Comparison of ENCODE assay signal across 33 mouse cellular contexts in the genomic region with DNA sequence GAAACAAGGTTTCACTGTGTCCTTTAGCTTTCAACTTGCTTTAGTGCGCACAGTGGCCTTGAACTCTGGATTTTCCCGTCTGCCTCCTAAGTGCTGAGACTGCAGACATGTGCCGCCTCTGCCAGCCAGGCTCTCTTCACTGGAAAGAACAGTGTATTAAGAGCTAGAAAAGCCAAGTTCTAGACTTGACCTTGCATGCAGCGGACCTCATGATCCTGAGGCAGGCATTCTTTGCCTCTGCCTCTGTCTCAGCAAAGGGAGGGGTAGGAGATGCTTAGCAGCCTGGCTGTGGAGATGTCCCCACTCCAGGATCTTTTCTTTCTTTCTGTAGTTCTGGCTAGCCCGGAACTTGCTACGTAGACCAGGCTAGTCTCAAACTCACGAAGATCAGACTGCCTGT. TPM values are rescaled to one million over a fixed set of nuclear protein-coding genes. Genes with fewer than 3 reads are reported as not detected.
A peak's percentile ranks its signal among the peaks of the same experiment; 100 is the strongest.
DNase-seq lines count a peak whose midpoint lies in the region; ATAC-seq and TF ChIP-seq lines count a peak whose summit lies in the region.
"Had no signal": no experiment of that assay in that cellular context is flagged by ENCODE, and none has a peak within 500 bp of the region (broad histone marks: within the 10 kb centered on the region; RNA-seq: fewer than 3 reads in every experiment).

No protein-coding gene starts in this region.

- ATAC-seq in heart, embryonic 13.5 days (ENCODE audit: extremely low read depth, insufficient number of reproducible peaks, low FRiP score, low TSS enrichment): no peak
- ATAC-seq: activated CD4-positive, CD25-positive, alpha-beta regulatory T cell, adult 4 months; CD4-positive, CD25-positive, alpha-beta regulatory T cell, adult 4 months; forebrain, embryonic 13.5 days; forebrain, embryonic 16.5 days; hindbrain, postnatal 0 days; inflammation-experienced regulatory T-cells, adult 6 months; intestine, embryonic 16.5 days had no signal

- H3K27me3 ChIP-seq in heart, embryonic 13.5 days (replicated peaks): no peaks in the 10 kb centered on the region
- no peaks in the 10 kb centered on the region for H3K27me3 ChIP-seq in testis, adult 2 months (ENCODE audit: control insufficient read depth, insufficient read depth, low read length)
- H3K27me3 ChIP-seq in cerebellum, adult 2 months (ENCODE audit: control insufficient read depth, insufficient read depth, low read length): no peaks in the 10 kb centered on the region
- H3K27me3 ChIP-seq: heart, embryonic 12.5 days had no signal

- H3K36me3 ChIP-seq in heart, embryonic 13.5 days: no peaks in the 10 kb centered on the region
- H3K36me3 ChIP-seq in testis, adult 2 months (ENCODE audit: control insufficient read depth, insufficient read depth, low read length): no peaks in the 10 kb centered on the region
- no peaks in the 10 kb centered on the region for H3K36me3 ChIP-seq in macrophage (ENCODE audit: inconsistent target)
- H3K36me3 ChIP-seq: forebrain, embryonic 10.5 days; heart, embryonic 12.5 days had no signal

- H3K79me2 ChIP-seq in macrophage (ENCODE audit: inconsistent target): peaks cover 18% of the 10 kb centered on the region; the same call in 1 of the 2 replicates

- H3K9ac ChIP-seq in heart, embryonic 13.5 days: no peak overlapping the region
- H3K9ac ChIP-seq: forebrain, embryonic 13.5 days; heart, embryonic 12.5 days; hindbrain, embryonic 14.5 days had no signal

- no peak overlapping the region for H3K4me3 ChIP-seq in heart, embryonic 13.5 days
- H3K4me3 ChIP-seq in testis, adult 2 months (ENCODE audit: control insufficient read depth, low read depth, low read length): peak overlapping the region; percentile 75
- no peak overlapping the region for H3K4me3 ChIP-seq in macrophage (ENCODE audit: inconsistent target)
- no peak overlapping the region for H3K4me3 ChIP-seq in cerebellum, adult 2 months (replicated peaks; ENCODE audit: insufficient read depth, low read depth, low read length)
- H3K4me3 ChIP-seq: forebrain, embryonic 10.5 days; forebrain, embryonic 13.5 days; heart, embryonic 12.5 days had no signal

- peaks cover 46% of the 10 kb centered on the region for H3K4me1 ChIP-seq in heart, embryonic 13.5 days
- no peaks in the 10 kb centered on the region; the same call in 1 of the 2 replicates for H3K4me1 ChIP-seq in testis, adult 2 months (ENCODE audit: control insufficient read depth, insufficient read depth, low read length)
- H3K4me1 ChIP-seq in cerebellum, adult 2 months (ENCODE audit: control insufficient read depth, insufficient read depth, low read length): peaks cover 2% of the 10 kb centered on the region; the same call in 1 of the 2 replicates

- H3K4me2 ChIP-seq in heart, embryonic 13.5 days: no peak overlapping the region
- H3K4me2 ChIP-seq: forebrain, embryonic 13.5 days; heart, embryonic 12.5 days; hindbrain, embryonic 14.5 days had no signal

- intact Hi-C loops in heart, postnatal 25 days (cut with DNase I): loop anchor here (5.0 kb wide), 2 partner anchors 82 to 132 kb away; a partner anchor contains a TSS

- H3K9me3 ChIP-seq in heart, embryonic 13.5 days: no peaks in the 10 kb centered on the region
- H3K9me3 ChIP-seq: forebrain, embryonic 10.5 days; forebrain, embryonic 13.5 days; heart, embryonic 12.5 days had no signal

- no peak for TF ChIP-seq CTCF in testis, adult 2 months (IDR thresholded peaks at IDR 0.05; ENCODE audit: control insufficient read depth, insufficient read depth, insufficient replicate concordance, low read depth, low read length)
- no peak for TF ChIP-seq CTCF in cerebellum, adult 2 months (IDR thresholded peaks at IDR 0.05; ENCODE audit: borderline replicate concordance, insufficient read depth, low read depth, low read length)

- 84% methylated on average over 7 of the region's 7 CpGs for WGBS in heart, embryonic 13.5 days
- 93% methylated on average over 7 of the region's 7 CpGs for WGBS in macrophage (ENCODE audit: missing documents)
- 95% methylated on average over 7 of the region's 7 CpGs for WGBS in cerebellum, adult 2 months

- DNase-seq in adrenal gland, postnatal 25 days: peak; percentile 19
- no peak for DNase-seq in adrenal gland, adult 2 months
- DNase-seq in heart, postnatal 25 days (ENCODE audit: low spot score): no peak
- no peak for DNase-seq in testis, postnatal 14 days (ENCODE audit: low spot score)
- DNase-seq in cerebellum, adult 2 months: no peak
- DNase-seq: cerebellum, adult 11-12 months; cerebellum, adult 9-10 months; cerebellum, postnatal 14 days; gastrocnemius, postnatal 10 days; gastrocnemius, postnatal 36 days; heart, postnatal 4 days; kidney, adult 18-20 months had no signal

- H3K27ac ChIP-seq in heart, embryonic 13.5 days (replicated peaks): 0 out of 2 replicates have a peak overlapping the region, but pooled peaks have one; percentile 69
- 0 out of 2 replicates have a peak overlapping the region, but pooled peaks have one; percentile 26 for H3K27ac ChIP-seq in testis, adult 2 months (ENCODE audit: control insufficient read depth, insufficient read depth, low read depth, low read length)
- 0 out of 2 replicates have a peak overlapping the region, but pooled peaks have one; percentile 66 for H3K27ac ChIP-seq in macrophage
- H3K27ac ChIP-seq in cerebellum, adult 2 months (ENCODE audit: insufficient read depth, low read length): no peak overlapping the region
- H3K27ac ChIP-seq: forebrain, embryonic 10.5 days; forebrain, embryonic 13.5 days; hindbrain, embryonic 14.5 days; hindbrain, postnatal 0 days had no signal

- no peak for TF ChIP-seq POLR2A in testis, adult 2 months (IDR thresholded peaks at IDR 0.05; ENCODE audit: control insufficient read depth, low read depth, low read length)
- TF ChIP-seq POLR2A in cerebellum, adult 2 months (IDR thresholded peaks at IDR 0.05; ENCODE audit: borderline replicate concordance, insufficient read depth, low read length): no peak

RNA-seq across cellular contexts. Expression of a gene that starts 0.9 kb away (rescaled TPM):
- total RNA-seq in adrenal gland, postnatal 25 days (2021): 35.4 and 35.9 TPM in 2 replicates
- 10 to 100 TPM; 26.3 to 33.3 TPM for total RNA-seq in adrenal gland, adult 2 months (2021)
- 35.9 and 37.5 TPM in 2 replicates for polyA plus RNA-seq in adrenal gland, adult 2 months (2012; rRNA removed)
- 73.1 and 73.4 TPM in 2 replicates for polyA plus RNA-seq in heart, embryonic 13.5 days (2015; fragmentation: Nextera tagmentation; extraction: Ambion mirVana)
- total RNA-seq in heart, postnatal 25 days (2021): 10 to 100 TPM; 42.6 to 51.8 TPM
- polyA plus RNA-seq in testis, adult 2 months (2012; rRNA removed): 512 and 614 TPM in 2 replicates
- 100 to 1,000 TPM; 401 to 771 (median 585) TPM for total RNA-seq in macrophage (2018; cell fraction: chromatin; rRNA removed)
- total RNA-seq in macrophage (2018; cell fraction: cytosol; rRNA removed): 100 to 1,000 TPM; 114 to 210 (median 154) TPM
- 100 to 1,000 TPM; 216 to 483 (median 324) TPM for total RNA-seq in macrophage (2018; cell fraction: nucleus; rRNA removed)
- 83.0 to 111 TPM (median 86.2 TPM) in 3 replicates for polyA plus RNA-seq in macrophage (2018)
- 128 and 129 TPM in 2 replicates for polyA plus RNA-seq in cerebellum, adult 2 months (2012; rRNA removed)

RNA-seq across cellular contexts. Expression of a gene that starts 29.2 kb away (rescaled TPM):
- total RNA-seq in adrenal gland, postnatal 25 days (2021): 199 and 214 TPM in 2 replicates
- total RNA-seq in adrenal gland, adult 2 months (2021): 100 to 1,000 TPM; 178 to 218 TPM
- polyA plus RNA-seq in adrenal gland, adult 2 months (2012; rRNA removed): 110 and 151 TPM in 2 replicates
- polyA plus RNA-seq in heart, embryonic 13.5 days (2015; fragmentation: Nextera tagmentation; extraction: Ambion mirVana): 173 and 202 TPM in 2 replicates
- total RNA-seq in heart, postnatal 25 days (2021): 10 to 100 TPM; 80.7 to 93.3 TPM
- 128 and 161 TPM in 2 replicates for polyA plus RNA-seq in testis, adult 2 months (2012; rRNA removed)
- total RNA-seq in macrophage (2018; cell fraction: chromatin; rRNA removed): 10 to 100 TPM in 24 of 26 experiments, 1 to 10 TPM in 2; 6.9 to 42.1 (median 15.7) TPM
- total RNA-seq in macrophage (2018; cell fraction: cytosol; rRNA removed): 100 to 1,000 TPM in 20 of 26 experiments, 10 to 100 TPM in 6; 79.8 to 136 (median 115) TPM
- total RNA-seq in macrophage (2018; cell fraction: nucleus; rRNA removed): 100 to 1,000 TPM in 1 of 26 experiments, 10 to 100 TPM in 25; 23.5 to 102 (median 68.8) TPM
- 108 to 122 TPM (median 113 TPM) in 3 replicates for polyA plus RNA-seq in macrophage (2018)
- 141 and 142 TPM in 2 replicates for polyA plus RNA-seq in cerebellum, adult 2 months (2012; rRNA removed)

RNA-seq across cellular contexts. Expression of a gene that starts 48.1 kb away (rescaled TPM):
- total RNA-seq in adrenal gland, postnatal 25 days (2021): not detected in 2 replicates
- total RNA-seq in adrenal gland, adult 2 months (2021): not detected
- not detected in 2 replicates for polyA plus RNA-seq in adrenal gland, adult 2 months (2012; rRNA removed)
- not detected in 2 replicates for polyA plus RNA-seq in heart, embryonic 13.5 days (2015; fragmentation: Nextera tagmentation; extraction: Ambion mirVana)
- not detected for total RNA-seq in heart, postnatal 25 days (2021)
- not detected in 2 replicates for polyA plus RNA-seq in testis, adult 2 months (2012; rRNA removed)
- total RNA-seq in macrophage (2018; cell fraction: chromatin; rRNA removed): not detected
- total RNA-seq in macrophage (2018; cell fraction: cytosol; rRNA removed): not detected
- total RNA-seq in macrophage (2018; cell fraction: nucleus; rRNA removed): not detected
- polyA plus RNA-seq in macrophage (2018): not detected in 3 replicates
- not detected in 2 replicates for polyA plus RNA-seq in cerebellum, adult 2 months (2012; rRNA removed)
- total RNA-seq: adrenal gland, postnatal 4 days; ES-E14; gastrocnemius, adult 18-20 months; gastrocnemius, postnatal 10 days; gastrocnemius, postnatal 36 days; granulocyte monocyte progenitor cell, adult 5-6 weeks; hindbrain, postnatal 0 days had no signal
- polyA plus RNA-seq: activated CD4-positive, CD25-positive, alpha-beta regulatory T cell, adult 4 months; brain, embryonic 14.5 days; embryonic facial prominence, embryonic 11.5 days; forebrain, embryonic 10.5 days; forebrain, embryonic 13.5 days; forebrain, embryonic 16.5 days; heart, embryonic 12.5 days; heart, embryonic 16.5 days; hindbrain, embryonic 11.5 days; hindbrain, embryonic 14.5 days; hindbrain, postnatal 0 days; inflammation-experienced regulatory T-cells, adult 6 months; intestine, embryonic 16.5 days had no signal

RNA-seq across cellular contexts. Expression of a gene that starts 51.3 kb away (rescaled TPM):
- total RNA-seq in adrenal gland, postnatal 25 days (2021): 74.3 and 87.0 TPM in 2 replicates
- total RNA-seq in adrenal gland, adult 2 months (2021): 100 to 1,000 TPM in 1 of 2 experiments, 10 to 100 TPM in 1; 61.1 to 100 TPM
- polyA plus RNA-seq in adrenal gland, adult 2 months (2012; rRNA removed): 77.9 and 96.2 TPM in 2 replicates
- polyA plus RNA-seq in heart, embryonic 13.5 days (2015; fragmentation: Nextera tagmentation; extraction: Ambion mirVana): 33.1 and 34.1 TPM in 2 replicates
- 10 to 100 TPM; 67.4 to 71.2 TPM for total RNA-seq in heart, postnatal 25 days (2021)
- polyA plus RNA-seq in testis, adult 2 months (2012; rRNA removed): 51.4 and 55.3 TPM in 2 replicates
- 10 to 100 TPM; 13.2 to 83.4 (median 37.9) TPM for total RNA-seq in macrophage (2018; cell fraction: chromatin; rRNA removed)
- 10 to 100 TPM; 19.8 to 27.6 (median 24.4) TPM for total RNA-seq in macrophage (2018; cell fraction: cytosol; rRNA removed)
- total RNA-seq in macrophage (2018; cell fraction: nucleus; rRNA removed): 10 to 100 TPM; 15.2 to 81.8 (median 29.2) TPM
- polyA plus RNA-seq in macrophage (2018): 26.3 to 31.7 TPM (median 26.5 TPM) in 3 replicates
- 86.4 and 87.3 TPM in 2 replicates for polyA plus RNA-seq in cerebellum, adult 2 months (2012; rRNA removed)

RNA-seq across cellular contexts. Expression of a gene that starts 52.0 kb away (rescaled TPM):
- total RNA-seq in adrenal gland, postnatal 25 days (2021): 148 and 150 TPM in 2 replicates
- total RNA-seq in adrenal gland, adult 2 months (2021): 100 to 1,000 TPM; 153 to 154 TPM
- polyA plus RNA-seq in adrenal gland, adult 2 months (2012; rRNA removed): 107 and 117 TPM in 2 replicates
- polyA plus RNA-seq in heart, embryonic 13.5 days (2015; fragmentation: Nextera tagmentation; extraction: Ambion mirVana): 131 and 150 TPM in 2 replicates
- 10 to 100 TPM; 84.2 to 92.5 TPM for total RNA-seq in heart, postnatal 25 days (2021)
- 46.9 and 53.9 TPM in 2 replicates for polyA plus RNA-seq in testis, adult 2 months (2012; rRNA removed)
- total RNA-seq in macrophage (2018; cell fraction: chromatin; rRNA removed): 10 to 100 TPM in 7 of 26 experiments, 1 to 10 TPM in 16, not detected in 3; 1.9 to 25.1 (median 4.5) TPM
- total RNA-seq in macrophage (2018; cell fraction: cytosol; rRNA removed): 100 to 1,000 TPM in 22 of 26 experiments, 10 to 100 TPM in 4; 84.4 to 168 (median 109) TPM
- total RNA-seq in macrophage (2018; cell fraction: nucleus; rRNA removed): 10 to 100 TPM in 24 of 26 experiments, 1 to 10 TPM in 2; 7.2 to 35.9 (median 19.1) TPM
- 164 to 206 TPM (median 186 TPM) in 3 replicates for polyA plus RNA-seq in macrophage (2018)
- polyA plus RNA-seq in cerebellum, adult 2 months (2012; rRNA removed): 143 and 159 TPM in 2 replicates
